Mouse (Mus musculus) cerebellum, adult 9-11 months (tissue): ENCODE measurements around the gene Emd.
"Not testable (repeated sequence)": the region's sequence is repeated elsewhere in the genome, so short reads cannot be mapped to it uniquely, and the experiment has no call there.

Source experiments
- DNase-seq: peaks from one replicate; pipeline ENCODE4 v3.0.0; 2022

Gene Emd

GRCm38 (mm10) chrX:74254153-74254887, at the start of gene Emd:
TSS of gene Emd (plus strand) at chrX:74254687.
- DNase-seq = peak; percentile 94

GRCm38 (mm10) chrX:74218496-74218895, 36.0 kb upstream of the Emd start:
- DNase-seq = no peak

GRCm38 (mm10) chrX:74219449-74219848, 35.0 kb upstream of the Emd start:
- DNase-seq = no peak

- not testable (repeated sequence) for DNase-seq
These were observed 34.4 kb upstream of the Emd start for GRCm38 (mm10) chrX:74220099-74220498.

- no peak for DNase-seq
These were observed 24.4 kb upstream of the Emd start for GRCm38 (mm10) chrX:74230038-74230437.

GRCm38 (mm10) chrX:74233196-74233595, 21.3 kb upstream of the Emd start:
- no peak for DNase-seq

GRCm38 (mm10) chrX:74240332-74240731, 14.2 kb upstream of the Emd start:
- DNase-seq = no peak

- DNase-seq = no peak
These were observed 11.1 kb upstream of the Emd start for GRCm38 (mm10) chrX:74243396-74243795.

GRCm38 (mm10) chrX:74243807-74244206, 10.7 kb upstream of the Emd start:
- DNase-seq = no peak

GRCm38 (mm10) chrX:74244614-74245083, 9.8 kb upstream of the Emd start:
- DNase-seq = peak; percentile 35

GRCm38 (mm10) chrX:74245107-74245506, 9.4 kb upstream of the Emd start:
- DNase-seq = no peak

GRCm38 (mm10) chrX:74245687-74246086, 8.8 kb upstream of the Emd start:
- peak; percentile 80 for DNase-seq

- DNase-seq = peak; percentile 90
These were observed 8.2 kb upstream of the Emd start for GRCm38 (mm10) chrX:74246213-74246681.

- DNase-seq = no peak
These were observed 7.8 kb upstream of the Emd start for GRCm38 (mm10) chrX:74246693-74247092.

GRCm38 (mm10) chrX:74248651-74249050, 5.8 kb upstream of the Emd start:
- DNase-seq = peak; percentile 43

- DNase-seq = peak; percentile 82
These were observed 4.9 kb upstream of the Emd start, which contains the start of gene Flna for GRCm38 (mm10) chrX:74249615-74250014. TSS of gene Flna (minus strand) at chrX:74249820.

GRCm38 (mm10) chrX:74254888-74255565, 540 bp downstream of the Emd start:
- DNase-seq = no peak

- DNase-seq = no peak
These were observed 3.3 kb downstream of the Emd start for GRCm38 (mm10) chrX:74257746-74258145.

- DNase-seq = no peak
These were observed 15.2 kb downstream of the Emd start for GRCm38 (mm10) chrX:74269736-74270061.

GRCm38 (mm10) chrX:74270062-74270901, 15.8 kb downstream of the Emd start, which contains the start of gene Rpl10:
TSS of gene Rpl10 (plus strand) at chrX:74270812.
- peak; percentile 96 for DNase-seq

- peak; percentile 45 for DNase-seq
These were observed 16.5 kb downstream of the Emd start for GRCm38 (mm10) chrX:74270902-74271551.
